In genomic region chr9:106678242-106678641, GRCm38 (mm10) we compare ENCODE assay signal across 35 mouse cellular contexts. TPM values are rescaled to one million over a fixed set of nuclear protein-coding genes. Genes with fewer than 3 reads are reported as not detected.
A peak's percentile ranks its signal among the peaks of the same experiment; 100 is the strongest.
DNase-seq lines count a peak whose midpoint lies in the region; ATAC-seq and TF ChIP-seq lines count a peak whose summit lies in the region.
"Had no signal": no experiment of that assay in that cellular context is flagged by ENCODE, and none has a peak within 500 bp of the region (broad histone marks: within the 10 kb centered on the region; RNA-seq: fewer than 3 reads in every experiment).

No protein-coding gene starts in this region.

- H3K9me3 ChIP-seq in liver, embryonic 12.5 days (replicated peaks) = no peaks in the 10 kb centered on the region
- H3K9me3 ChIP-seq: embryonic facial prominence, embryonic 13.5 days; hindbrain, embryonic 13.5 days; liver, embryonic 15.5 days; neural tube, embryonic 15.5 days; stomach, embryonic 15.5 days had no signal

- H3K4me1 ChIP-seq in liver, embryonic 12.5 days = peaks cover 18% of the 10 kb centered on the region
- H3K4me1 ChIP-seq: embryonic facial prominence, embryonic 13.5 days; hindbrain, embryonic 13.5 days; stomach, embryonic 15.5 days had no signal

- no peak overlapping the region for H3K4me3 ChIP-seq in left cerebral cortex, adult 2 months
- H3K4me3 ChIP-seq in liver, embryonic 12.5 days = no peak overlapping the region
- H3K4me3 ChIP-seq: embryonic facial prominence, embryonic 13.5 days; hindbrain, embryonic 13.5 days; liver, embryonic 15.5 days; neural tube, embryonic 15.5 days; stomach, embryonic 15.5 days had no signal

- no peak for TF ChIP-seq CTCF in left cerebral cortex, adult 2 months (IDR thresholded peaks at IDR 0.05)

- DNase-seq in adrenal gland, adult (ENCODE audit: inconsistent age in 2 of 2, low spot score in 1 of 2) = peak; percentile 59 to 78
- DNase-seq in adrenal gland, adult 18-20 months (ENCODE audit: low spot score in 2 of 2) = no peak
- DNase-seq in left cerebral cortex, adult 2 months (ENCODE audit: extremely low spot score in 1 of 2, low spot score in 2 of 2) = peak in 1 of 2 experiments; percentile 11
- no peak for DNase-seq in left cerebral cortex, adult 18-20 months (ENCODE audit: low spot score in 2 of 2)
- DNase-seq in fat pad, adult 2 months (ENCODE audit: extremely low read depth, low read depth, low spot score) = peak; percentile 57
- no peak for DNase-seq in right cerebral cortex, postnatal 36 days (ENCODE audit: low spot score in 2 of 2)
- DNase-seq: cerebellum, adult 18-20 months; cerebellum, postnatal 10 days; gastrocnemius, postnatal 14 days; heart, postnatal 4 days; kidney, adult 9 months; kidney, postnatal 10 days; layer of hippocampus, postnatal 36 days; liver; lung, embryonic 14.5 days; lung, postnatal 14 days; midbrain, embryonic 14.5 days; right cerebral cortex, adult 18-20 months had no signal

- peak overlapping the region; percentile 40; the same call in 1 of the 2 replicates for H3K27ac ChIP-seq in left cerebral cortex, adult 2 months
- H3K27ac ChIP-seq in liver, embryonic 12.5 days = no peak overlapping the region
- H3K27ac ChIP-seq: embryonic facial prominence, embryonic 13.5 days; hindbrain, embryonic 13.5 days; liver, embryonic 15.5 days; neural tube, embryonic 15.5 days; stomach, embryonic 15.5 days had no signal

- ATAC-seq in liver, embryonic 12.5 days = no peak
- ATAC-seq: intestine, embryonic 16.5 days had no signal

- H3K9ac ChIP-seq in liver, embryonic 12.5 days = no peak overlapping the region
- H3K9ac ChIP-seq: embryonic facial prominence, embryonic 13.5 days; hindbrain, embryonic 13.5 days; liver, embryonic 15.5 days; lung, embryonic 14.5 days; neural tube, embryonic 15.5 days; stomach, embryonic 15.5 days had no signal

- WGBS in liver, embryonic 12.5 days (ENCODE audit: insufficient replicate concordance) = 73% methylated on average over 4 of the region's 4 CpGs

- no peaks in the 10 kb centered on the region for H3K27me3 ChIP-seq in liver, embryonic 12.5 days (replicated peaks)
- H3K27me3 ChIP-seq: embryonic facial prominence, embryonic 13.5 days; hindbrain, embryonic 13.5 days; liver, embryonic 15.5 days; neural tube, embryonic 15.5 days; stomach, embryonic 15.5 days had no signal

- H3K4me2 ChIP-seq in liver, embryonic 12.5 days = no peak overlapping the region
- H3K4me2 ChIP-seq: embryonic facial prominence, embryonic 13.5 days; heart, embryonic 11.5 days; hindbrain, embryonic 13.5 days; liver, embryonic 15.5 days; lung, embryonic 14.5 days; neural tube, embryonic 15.5 days; stomach, embryonic 15.5 days had no signal

- intact Hi-C loops in left cerebral cortex, adult 2 months (cut with DNase I) = no loop called here

- H3K36me3 ChIP-seq in liver, embryonic 12.5 days = peaks cover 38% of the 10 kb centered on the region

RNA-seq across cellular contexts. Expression of gene Tex264, which starts 7.5 kb away (rescaled TPM):
- 100 to 1,000 TPM in 1 of 2 experiments, 10 to 100 TPM in 1; 93.5 to 136 TPM for total RNA-seq in adrenal gland, adult 18-20 months (2021)
- 10 to 100 TPM; 92.2 to 98.1 TPM for total RNA-seq in left cerebral cortex, adult 2 months (2021)
- 100 to 1,000 TPM in 1 of 2 experiments, 10 to 100 TPM in 1; 99.4 to 103 TPM for total RNA-seq in left cerebral cortex, adult 18-20 months (2021)
- 16.3 and 16.5 TPM in 2 replicates for polyA plus RNA-seq in liver, embryonic 12.5 days (2016; fragmentation: Nextera tagmentation; extraction: Ambion mirVana)

RNA-seq across cellular contexts. Expression of gene Grm2, which starts 22.4 kb away (rescaled TPM):
- not detected for total RNA-seq in adrenal gland, adult 18-20 months (2021)
- 10 to 100 TPM; 57.0 to 60.5 TPM for total RNA-seq in left cerebral cortex, adult 2 months (2021)
- 10 to 100 TPM; 50.5 to 52.2 TPM for total RNA-seq in left cerebral cortex, adult 18-20 months (2021)
- polyA plus RNA-seq in liver, embryonic 12.5 days (2016; fragmentation: Nextera tagmentation; extraction: Ambion mirVana) = not detected in 2 replicates
- total RNA-seq: common myeloid progenitor, adult 5-6 weeks; gastrocnemius, postnatal 14 days; granulocyte monocyte progenitor cell, adult 5-6 weeks; heart, postnatal 4 days; MEL; monocyte, adult 5-6 weeks had no signal
- polyA plus RNA-seq: heart, embryonic 11.5 days; heart, embryonic 16.5 days; intestine, embryonic 16.5 days; liver, embryonic 15.5 days; lung, embryonic 14.5 days; stomach, embryonic 15.5 days had no signal

RNA-seq across cellular contexts. Expression of gene Iqcf6, which starts 51.9 kb away (rescaled TPM):
- not detected for total RNA-seq in adrenal gland, adult 18-20 months (2021)
- not detected for total RNA-seq in left cerebral cortex, adult 2 months (2021)
- total RNA-seq in left cerebral cortex, adult 18-20 months (2021) = not detected
- polyA plus RNA-seq in liver, embryonic 12.5 days (2016; fragmentation: Nextera tagmentation; extraction: Ambion mirVana) = not detected in 2 replicates
- total RNA-seq: common myeloid progenitor, adult 5-6 weeks; gastrocnemius, postnatal 14 days; granulocyte monocyte progenitor cell, adult 5-6 weeks; heart, postnatal 4 days; layer of hippocampus, postnatal 36 days; left cerebral cortex, postnatal 14 days; MEL; monocyte, adult 5-6 weeks had no signal
- polyA plus RNA-seq: embryonic facial prominence, embryonic 13.5 days; forebrain, embryonic 11.5 days; heart, embryonic 11.5 days; heart, embryonic 16.5 days; hindbrain, embryonic 13.5 days; intestine, embryonic 16.5 days; large intestine, adult 2 months; limb, embryonic 11.5 days; liver, embryonic 15.5 days; lung, embryonic 14.5 days; midbrain, embryonic 14.5 days; neural tube, embryonic 15.5 days; stomach, embryonic 15.5 days had no signal

Comparison
In these comparisons a context has a peak if more than half of its experiments do, and no peak if none do; other contexts are left out.
1. DNase-seq: peak in adrenal gland, adult (2 of 2) and fat pad, adult 2 months (single experiment); none in adrenal gland, adult 18-20 months (0 of 2), left cerebral cortex, adult 18-20 months (0 of 2) and right cerebral cortex, postnatal 36 days (0 of 2).
2. RNA of gene Grm2, which starts 22.4 kb away (total RNA-seq): 57.0 to 60.5 TPM in left cerebral cortex, adult 2 months and 50.5 to 52.2 TPM in left cerebral cortex, adult 18-20 months; not detected in adrenal gland, adult 18-20 months; every median in the first group is over 10 times any median in the second.